Mouse (Mus musculus) erythroblast, adult 5-6 weeks (primary cell): Measurements from ENCODE around the gene Slc34a3. TPM values are rescaled to one million over a fixed set of nuclear protein-coding genes. Genes with fewer than 3 reads are reported as not detected.
A peak's percentile ranks its signal among the peaks of the same experiment; 100 is the strongest.

ENCODE experiments used
- ATAC-seq: replicated peaks from 2 replicates; pipeline ENCODE4 v1.8.0; 2016; ENCODE audit warnings: moderate number of reproducible peaks, mild to moderate bottlenecking, moderate TSS enrichment, inconsistent platforms; ENCODE audit not compliant: poor library complexity, low FRiP score, severe bottlenecking
- total RNA-seq, 2 experiments: library from RNA; stranded (forward) in 1 of 2; stranded (reverse) in 1 of 2; fragments of 150-400 nt in 1 of 2; fragments of 200-764, 138-1000 nt in 1 of 2; gene quantifications; 2 replicates each; pipeline versions ENCODE4 v1.2.3 to v1.2.4; 2015 to 2017; ENCODE audit warnings: low replicate concordance in 2 of 2

Gene Slc34a3
- total RNA-seq, 2 experiments from 2014 or later: not detected

DNA sequence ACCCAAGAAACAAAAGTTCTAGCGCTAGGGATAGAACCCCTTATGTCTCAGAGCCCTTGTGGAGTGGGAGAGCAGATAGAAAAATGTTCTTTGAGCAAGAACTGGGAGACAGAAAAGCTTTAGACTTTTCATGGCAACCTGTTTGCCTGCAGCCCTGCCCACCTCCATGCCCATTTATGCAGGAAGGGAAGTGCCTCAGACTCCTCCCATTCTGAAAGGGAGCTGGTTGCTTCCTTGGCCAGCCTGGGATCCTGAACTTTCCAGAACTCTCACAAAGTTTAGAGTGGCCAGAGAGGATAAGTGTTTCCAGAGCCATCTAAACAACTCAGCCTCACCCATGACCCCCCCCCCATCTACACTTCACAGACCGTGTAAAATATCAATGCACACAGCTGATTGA is 37.0 kb downstream of the Slc34a3 start:
- no peak for ATAC-seq

DNA sequence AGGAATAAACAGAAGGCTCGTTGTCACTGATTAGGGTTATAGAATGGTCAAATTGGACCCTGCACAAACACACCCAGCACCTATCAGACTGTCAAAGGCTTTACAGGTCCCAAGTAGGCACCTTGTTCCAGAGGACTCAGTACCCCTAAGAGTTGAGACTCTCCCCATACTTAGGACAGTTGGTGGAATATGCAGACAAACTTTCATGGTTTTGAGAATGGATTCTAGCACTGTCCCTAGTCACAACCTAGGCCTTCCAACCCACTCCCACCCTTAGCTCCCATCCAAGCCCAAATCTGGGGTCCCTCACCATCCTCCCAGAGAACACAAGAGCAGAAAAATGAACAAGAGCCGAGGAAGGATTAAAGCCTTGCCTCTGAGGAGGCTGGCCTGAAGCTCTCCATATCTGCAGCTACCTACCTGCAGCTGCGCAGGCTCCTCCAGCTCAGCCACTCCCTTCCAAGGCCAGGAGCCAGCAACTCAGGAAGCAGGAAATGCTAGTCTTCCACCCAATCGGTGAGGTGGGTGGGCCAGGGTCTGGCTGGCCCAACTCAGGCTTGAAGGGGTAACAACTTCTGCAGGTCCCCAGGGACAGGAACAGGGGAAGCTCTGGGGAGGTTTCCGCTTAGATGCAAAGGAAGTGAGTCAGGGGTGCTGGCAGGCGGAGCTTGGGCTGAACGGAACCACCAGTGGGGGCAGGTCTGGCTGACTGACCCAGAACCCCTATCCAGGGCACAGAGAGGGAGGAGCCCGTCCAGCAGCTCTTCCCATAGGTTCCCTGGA is 37.8 kb downstream of the Slc34a3 start, which contains the start of gene Tor4a:
Tor4a (minus strand) TSS at position 715 of the 783 bp plus-strand sequence.
- ATAC-seq: peak; percentile 47; the same call in 1 of the 2 replicates

DNA sequence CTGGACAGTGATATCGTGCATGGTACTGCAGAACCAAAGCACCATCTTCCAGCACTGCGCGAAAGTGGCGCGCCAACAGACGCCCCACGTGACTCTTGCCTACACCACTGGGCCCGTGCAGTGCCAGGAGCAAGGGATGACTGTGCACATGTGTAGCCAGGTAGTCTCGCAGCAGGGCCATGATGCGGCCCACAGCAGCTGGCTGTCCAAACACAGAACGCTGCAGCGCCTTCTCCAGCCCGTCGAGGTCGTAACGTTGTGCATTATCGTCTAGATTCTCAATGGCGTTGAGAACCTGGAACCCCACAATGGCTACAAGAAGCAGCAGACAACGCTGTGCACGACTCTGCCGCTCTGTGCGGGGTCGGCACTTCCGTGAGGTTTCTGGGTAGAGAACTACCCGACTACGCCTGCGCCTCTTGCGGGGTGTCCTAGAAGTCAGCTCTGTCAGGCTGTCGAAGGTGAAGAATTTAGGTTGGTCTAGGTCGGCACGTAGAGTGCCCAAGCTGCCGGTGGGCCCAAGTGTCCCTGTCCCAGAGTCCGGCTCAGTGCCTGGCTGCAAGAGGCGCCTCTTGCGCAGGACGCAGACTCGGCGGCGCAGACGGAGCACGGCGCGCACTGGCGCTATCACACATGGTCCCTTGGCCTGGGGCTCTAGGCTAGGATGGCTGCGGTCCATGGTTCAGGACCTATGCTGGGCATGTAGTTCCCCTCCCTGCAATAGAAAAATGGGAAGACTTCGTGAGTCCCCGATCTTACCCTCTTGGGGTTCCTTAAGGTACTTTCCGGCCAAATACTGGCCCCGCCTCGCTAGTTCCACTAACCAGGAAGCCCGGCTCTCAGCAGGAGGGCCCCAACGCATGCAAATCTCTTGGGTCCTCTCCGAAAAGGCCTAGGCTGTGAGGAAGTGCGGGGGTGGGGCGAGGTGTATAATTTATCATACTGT is 38.7 kb downstream of the Slc34a3 start:
- peak; percentile 84 for ATAC-seq

DNA sequence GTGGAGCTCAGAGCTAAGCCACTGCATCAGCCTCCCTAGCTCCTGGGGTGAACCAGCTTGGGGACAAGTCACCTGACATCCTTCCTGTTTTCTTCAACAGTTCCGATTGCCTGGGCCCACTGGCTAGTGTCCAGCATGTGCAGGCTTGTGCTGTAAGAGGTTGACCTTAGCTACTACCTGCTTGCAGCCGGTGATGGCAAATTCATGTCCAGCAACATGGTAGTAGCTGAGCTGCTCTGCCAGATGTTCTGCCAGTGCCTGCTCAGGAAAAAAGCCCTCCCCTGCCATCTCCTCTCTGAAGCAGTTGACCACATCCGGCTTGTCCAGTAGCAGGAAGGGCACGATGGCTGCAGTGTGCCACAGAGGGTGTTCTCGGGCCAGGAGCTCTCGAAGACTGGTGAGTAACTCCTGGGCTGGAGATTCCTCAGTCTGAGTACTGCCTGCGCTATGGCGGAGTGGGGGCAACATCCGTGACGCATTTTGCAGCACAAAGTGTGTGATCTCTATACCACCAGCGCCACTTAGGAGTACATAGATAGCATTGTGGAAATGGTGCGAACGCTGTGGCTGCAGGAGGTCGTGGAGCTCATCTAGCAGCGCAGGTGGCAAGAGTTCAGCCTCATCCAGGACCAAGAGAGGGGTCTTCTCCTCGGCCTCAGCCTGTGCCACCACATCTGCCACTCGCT is 39.5 kb downstream of the Slc34a3 start:
- ATAC-seq: peak; percentile 1; the same call in 1 of the 2 replicates

DNA sequence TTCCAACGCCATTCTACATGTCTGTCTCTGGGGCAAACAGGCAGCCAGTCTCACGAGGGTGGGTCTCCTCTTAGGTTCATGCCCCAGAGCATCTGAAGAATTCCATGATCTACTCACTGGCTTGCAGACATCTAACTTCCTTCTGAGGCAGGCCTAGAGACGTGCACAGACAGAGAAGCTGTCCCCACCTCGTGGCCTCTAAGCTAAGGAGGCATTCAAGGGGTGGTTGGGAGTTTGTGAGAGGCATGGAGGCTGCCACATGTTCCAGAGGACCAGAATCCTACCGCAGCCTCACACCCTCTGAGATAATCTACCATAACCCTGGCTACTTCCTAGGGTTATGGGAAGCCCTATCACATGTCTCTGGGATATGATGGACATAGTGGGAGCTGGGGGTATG is 40.2 kb downstream of the Slc34a3 start:
- ATAC-seq: no peak

DNA sequence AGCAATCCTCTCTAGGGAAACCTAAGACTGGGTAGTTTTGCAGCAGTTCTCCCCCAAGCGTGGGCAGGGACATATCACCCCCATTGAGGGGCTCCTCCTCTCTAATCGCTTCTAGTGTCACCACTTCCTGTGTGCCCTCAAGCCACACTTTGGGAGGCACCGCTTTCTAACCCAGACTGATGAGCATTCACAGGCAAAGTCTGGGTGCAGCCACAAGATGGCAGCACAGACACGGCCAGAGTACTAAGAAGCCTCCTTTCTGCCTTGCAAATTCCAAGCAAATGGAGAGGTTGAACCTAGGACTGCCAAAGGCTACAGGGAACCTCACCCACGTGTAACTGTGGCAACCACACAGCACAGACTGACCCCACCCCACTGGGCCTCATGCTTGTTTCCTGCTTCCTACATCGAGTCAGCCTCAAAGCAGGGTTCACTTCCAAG is 40.8 kb downstream of the Slc34a3 start:
- peak; percentile 63 for ATAC-seq

- ATAC-seq: no peak
Observed at GRCm38 (mm10) chr2:25187841-25188240, 46.3 kb downstream of the Slc34a3 start.

- no peak for ATAC-seq
Observed at GRCm38 (mm10) chr2:25186575-25186930, 47.6 kb downstream of the Slc34a3 start.

GRCm38 (mm10) chr2:25185625-25186574 is 48.3 kb downstream of the Slc34a3 start:
- ATAC-seq: no peak

GRCm38 (mm10) chr2:25184496-25184895 is 49.7 kb downstream of the Slc34a3 start:
- no peak for ATAC-seq

DNA sequence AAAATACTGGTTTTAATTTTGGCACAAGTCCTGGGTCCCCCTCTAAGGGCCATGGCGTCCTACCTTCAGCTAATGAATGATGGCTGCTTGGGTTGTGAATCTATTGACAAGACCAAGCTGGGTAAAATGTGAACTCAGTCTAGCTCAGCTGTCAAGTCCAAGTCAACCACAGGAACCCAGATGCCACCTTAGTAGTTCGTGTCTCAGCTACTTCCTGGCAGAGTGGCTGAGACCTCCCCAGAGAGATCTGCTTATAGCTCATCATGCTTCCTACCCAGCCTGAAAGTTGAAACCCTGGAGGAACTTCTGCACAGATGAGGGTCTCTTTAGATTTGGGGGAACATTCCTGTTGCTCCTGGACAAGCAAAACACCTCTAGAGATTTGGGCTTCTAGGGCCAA is 50.8 kb downstream of the Slc34a3 start:
- no peak for ATAC-seq

- ATAC-seq: no peak
Observed at GRCm38 (mm10) chr2:25182664-25183063, 51.5 kb downstream of the Slc34a3 start.

DNA sequence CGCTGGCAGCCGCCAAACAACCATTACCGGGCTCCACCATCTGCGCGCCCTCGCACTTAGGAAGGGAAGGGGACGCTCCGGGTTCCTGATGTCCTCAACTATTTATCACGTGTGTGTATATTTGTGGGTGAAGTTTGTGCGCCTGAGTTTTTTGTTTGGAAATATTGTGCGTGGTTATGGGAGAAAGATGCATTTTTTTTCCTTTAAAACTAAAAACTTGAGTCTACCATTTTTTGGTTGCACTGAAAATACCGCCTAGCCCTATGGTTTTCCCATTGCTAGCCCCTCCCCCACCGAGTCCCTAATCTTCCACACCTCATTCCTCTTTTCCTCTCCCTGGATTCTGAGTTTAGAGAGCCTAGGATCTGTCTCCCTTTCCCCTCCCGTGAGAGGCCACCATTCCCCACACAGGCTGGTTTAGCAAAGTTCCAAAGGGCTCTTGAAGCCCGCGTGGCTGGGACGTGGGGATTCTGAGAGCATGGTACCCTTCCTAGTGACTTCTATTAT is 52.2 kb downstream of the Slc34a3 start:
- ATAC-seq: no peak

DNA sequence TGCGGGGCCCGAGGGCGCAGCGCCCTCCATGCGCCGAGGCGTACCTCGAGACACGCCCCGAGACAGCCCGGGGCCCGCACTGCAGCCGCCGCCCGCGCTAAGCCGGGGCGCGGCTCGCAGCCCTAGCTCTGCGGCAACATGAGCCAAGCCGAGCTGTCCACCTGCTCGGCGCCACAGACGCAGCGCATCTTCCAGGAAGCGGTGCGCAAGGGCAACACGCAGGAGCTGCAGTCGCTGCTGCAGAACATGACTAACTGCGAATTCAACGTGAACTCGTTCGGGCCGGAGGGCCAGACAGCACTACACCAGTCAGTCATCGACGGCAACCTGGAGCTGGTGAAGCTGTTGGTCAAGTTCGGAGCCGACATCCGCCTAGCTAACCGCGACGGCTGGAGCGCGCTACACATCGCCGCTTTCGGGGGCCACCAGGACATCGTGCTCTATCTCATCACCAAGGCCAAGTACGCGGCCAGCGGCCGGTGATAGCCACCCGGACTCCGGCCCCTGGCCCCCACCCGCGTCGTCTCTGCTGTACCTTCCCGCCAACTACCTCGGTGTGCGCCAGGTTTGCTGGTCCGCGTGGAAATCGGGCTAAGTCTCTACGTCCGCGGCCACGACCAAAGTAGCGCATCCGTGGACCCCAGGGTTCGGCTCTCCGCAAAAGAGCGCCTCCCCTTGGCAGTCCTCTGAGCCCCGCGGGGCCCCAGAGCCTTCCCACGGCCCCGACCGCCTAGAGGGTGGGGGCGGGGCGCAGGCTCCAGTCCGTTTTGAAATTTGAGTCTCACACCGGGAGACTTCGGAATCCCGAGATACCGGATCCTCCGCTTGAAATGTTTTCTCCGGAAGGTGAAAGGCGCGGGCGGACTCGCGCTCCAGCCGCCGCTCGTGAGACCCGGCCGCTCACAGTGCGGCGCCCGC is 52.9 kb downstream of the Slc34a3 start:
- peak; percentile 67 for ATAC-seq

DNA sequence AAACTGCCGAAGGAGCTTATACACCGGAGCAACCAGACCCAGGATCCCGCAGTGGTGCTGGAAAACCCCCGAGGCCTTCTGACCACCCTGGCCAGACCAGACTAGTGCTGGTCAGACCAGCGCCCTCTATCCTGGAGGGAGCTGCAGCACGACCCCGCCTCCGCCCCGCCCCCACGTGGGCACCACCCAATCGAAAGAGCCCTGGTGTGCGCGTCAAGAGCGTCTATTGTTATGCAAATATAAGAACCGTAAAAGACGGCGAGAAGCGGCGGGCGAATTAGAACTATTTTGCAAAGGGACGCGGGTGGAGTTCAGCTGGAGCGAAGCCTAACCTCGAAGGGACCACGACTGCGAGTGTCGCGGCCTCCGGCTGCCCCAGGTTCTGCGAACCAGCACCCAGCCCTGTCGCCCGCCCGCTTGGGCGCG is 53.7 kb downstream of the Slc34a3 start, which contains the start of gene Nrarp:
Nrarp (plus strand) TSS at position 281 of the 426 bp plus-strand sequence.
- ATAC-seq: peak; percentile 47; the same call in 1 of the 2 replicates

GRCm38 (mm10) chr2:25179566-25180217 is 54.5 kb downstream of the Slc34a3 start:
- no peak for ATAC-seq
